Mouse (Mus musculus): ENCODE data around the gene Nav3. TPM values are rescaled to one million over a fixed set of nuclear protein-coding genes. Genes with fewer than 3 reads are reported as not detected.

Nav3 gene
- polyA plus RNA-seq, 1 experiment from 2014 or later = 0.96 TPM

- no peaks in the 10 kb centered on the region for H3K9me3 ChIP-seq (ENCODE audit: control insufficient read depth, low read length)
- ATAC-seq (ENCODE audit: low FRiP score, low TSS enrichment) = no peak
- TF ChIP-seq CTCF (IDR thresholded peaks at IDR 0.05; ENCODE audit: low read depth) (no peak), EP300 (optimal IDR thresholded peaks at IDR 0.05) (no peak)
- H3K27me3 ChIP-seq (ENCODE audit: control insufficient read depth, insufficient read depth, low read length) = no peaks in the 10 kb centered on the region
- no peak overlapping the region for H3K27ac ChIP-seq (replicated peaks)
- no peaks in the 10 kb centered on the region for H3K4me1 ChIP-seq (replicated peaks; ENCODE audit: control insufficient read depth, insufficient read depth)
- H3K4me3 ChIP-seq (ENCODE audit: low read depth, low read length) = no peak overlapping the region
- no peak overlapping the region for H3K4me2 ChIP-seq (replicated peaks; ENCODE audit: low read depth)
- DNase-seq (ENCODE audit: low spot score) = no peak
- WGBS = 51% methylated on average over 3 of the region's 3 CpGs
- H3K36me3 ChIP-seq (ENCODE audit: control insufficient read depth, insufficient read depth, low read length) = no peaks in the 10 kb centered on the region
- no peak overlapping the region for H3K9ac ChIP-seq (ENCODE audit: low read length)
Measured at GRCm38 (mm10) chr10:109690564-109690963, 765.4 kb downstream of the Nav3 start.

- no peak for ATAC-seq (ENCODE audit: low FRiP score, low TSS enrichment)
Measured at GRCm38 (mm10) chr10:109684109-109685056, 771.6 kb downstream of the Nav3 start.

GRCm38 (mm10) chr10:109672896-109673295, 783.1 kb downstream of the Nav3 start:
- TF ChIP-seq CTCF (IDR thresholded peaks at IDR 0.05; ENCODE audit: low read depth) (no peak), EP300 (optimal IDR thresholded peaks at IDR 0.05) (no peak)
- Histone ChIP-seq H3K9me3 (ENCODE audit: control insufficient read depth, low read length) (no peaks in the 10 kb centered on the region), H3K4me2 (replicated peaks; ENCODE audit: low read depth) (no peak overlapping the region), H3K27me3 (ENCODE audit: control insufficient read depth, insufficient read depth, low read length) (no peaks in the 10 kb centered on the region), H3K36me3 (ENCODE audit: control insufficient read depth, insufficient read depth, low read length) (no peaks in the 10 kb centered on the region), H3K4me1 (replicated peaks; ENCODE audit: control insufficient read depth, insufficient read depth) (no peaks in the 10 kb centered on the region), H3K4me3 (ENCODE audit: low read depth, low read length) (no peak overlapping the region), H3K9ac (ENCODE audit: low read length) (no peak overlapping the region), H3K27ac (replicated peaks) (no peak overlapping the region)
- 54% methylated on average over 2 of the region's 2 CpGs for WGBS
- DNase-seq (ENCODE audit: low spot score) = no peak
- no peak for ATAC-seq (ENCODE audit: low FRiP score, low TSS enrichment)

More at GRCm38 (mm10) chr10:109684109-109685056, 771.6 kb downstream of the Nav3 start:
- DNase-seq (ENCODE audit: low spot score) = peak; percentile 21
- Histone ChIP-seq H3K9ac (ENCODE audit: low read length) (no peak overlapping the region), H3K9me3 (ENCODE audit: control insufficient read depth, low read length) (no peaks in the 10 kb centered on the region), H3K4me2 (replicated peaks; ENCODE audit: low read depth) (peak overlapping the region; percentile 29), H3K36me3 (ENCODE audit: control insufficient read depth, insufficient read depth, low read length) (no peaks in the 10 kb centered on the region), H3K4me3 (ENCODE audit: low read depth, low read length) (no peak overlapping the region), H3K4me1 (replicated peaks; ENCODE audit: control insufficient read depth, insufficient read depth) (no peaks in the 10 kb centered on the region), H3K27ac (replicated peaks) (no peak overlapping the region), H3K27me3 (ENCODE audit: control insufficient read depth, insufficient read depth, low read length) (no peaks in the 10 kb centered on the region)
- no peak for TF ChIP-seq EP300 (optimal IDR thresholded peaks at IDR 0.05)
- peak; percentile 70 for TF ChIP-seq CTCF (IDR thresholded peaks at IDR 0.05; ENCODE audit: low read depth)
- WGBS = 52% methylated on average over 27 of the region's 27 CpGs

- WGBS = 71% methylated on average over 4 of the region's 4 CpGs
- no peak for ATAC-seq (ENCODE audit: low FRiP score, low TSS enrichment)
Measured at GRCm38 (mm10) chr10:109667453-109667852, 788.6 kb downstream of the Nav3 start.

GRCm38 (mm10) chr10:109664629-109665317, 791.2 kb downstream of the Nav3 start:
- DNase-seq (ENCODE audit: low spot score) = peak; percentile 67
- H3K27ac ChIP-seq (replicated peaks) = no peak overlapping the region
- WGBS = 28% methylated on average over 14 of the region's 14 CpGs
- no peak overlapping the region for H3K9ac ChIP-seq (ENCODE audit: low read length)
- H3K4me2 ChIP-seq (replicated peaks; ENCODE audit: low read depth) = no peak overlapping the region
- H3K4me1 ChIP-seq (replicated peaks; ENCODE audit: control insufficient read depth, insufficient read depth) = no peaks in the 10 kb centered on the region
- TF ChIP-seq EP300 (optimal IDR thresholded peaks at IDR 0.05) = no peak
- peak; percentile 88 for TF ChIP-seq CTCF (IDR thresholded peaks at IDR 0.05; ENCODE audit: low read depth)
- no peak overlapping the region for H3K4me3 ChIP-seq (ENCODE audit: low read depth, low read length)
- H3K27me3 ChIP-seq (ENCODE audit: control insufficient read depth, insufficient read depth, low read length) = no peaks in the 10 kb centered on the region
- no peaks in the 10 kb centered on the region for H3K9me3 ChIP-seq (ENCODE audit: control insufficient read depth, low read length)
- no peak for ATAC-seq (ENCODE audit: low FRiP score, low TSS enrichment)
- no peaks in the 10 kb centered on the region for H3K36me3 ChIP-seq (ENCODE audit: control insufficient read depth, insufficient read depth, low read length)

More at GRCm38 (mm10) chr10:109667453-109667852, 788.6 kb downstream of the Nav3 start:
- H3K36me3 ChIP-seq (ENCODE audit: control insufficient read depth, insufficient read depth, low read length) = no peaks in the 10 kb centered on the region
- no peak overlapping the region for H3K9ac ChIP-seq (ENCODE audit: low read length)
- no peak for DNase-seq (ENCODE audit: low spot score)
- H3K27me3 ChIP-seq (ENCODE audit: control insufficient read depth, insufficient read depth, low read length) = no peaks in the 10 kb centered on the region
- no peaks in the 10 kb centered on the region for H3K4me1 ChIP-seq (replicated peaks; ENCODE audit: control insufficient read depth, insufficient read depth)
- H3K27ac ChIP-seq (replicated peaks) = no peak overlapping the region
- TF ChIP-seq CTCF (IDR thresholded peaks at IDR 0.05; ENCODE audit: low read depth) (no peak), EP300 (optimal IDR thresholded peaks at IDR 0.05) (no peak)
- H3K9me3 ChIP-seq (ENCODE audit: control insufficient read depth, low read length) = no peaks in the 10 kb centered on the region
- no peak overlapping the region for H3K4me3 ChIP-seq (ENCODE audit: low read depth, low read length)
- H3K4me2 ChIP-seq (replicated peaks; ENCODE audit: low read depth) = no peak overlapping the region
